Mouse (Mus musculus) lung, postnatal 10 days (tissue): ENCODE data around the gene Eef1akmt1.

Experiments used
- DNase-seq: peaks from one replicate; pipeline ENCODE4 v3.0.0; 2021

Gene Eef1akmt1

GRCm38 (mm10) chr14:57523762-57524161 lies 47.6 kb downstream of the Eef1akmt1 start:
- no peak for DNase-seq

- no peak for DNase-seq
Observed at GRCm38 (mm10) chr14:57517001-57517400, 54.4 kb downstream of the Eef1akmt1 start.

- no peak for DNase-seq
Observed at GRCm38 (mm10) chr14:57515156-57515762, 56.2 kb downstream of the Eef1akmt1 start.

GRCm38 (mm10) chr14:57509554-57509953 lies 61.9 kb downstream of the Eef1akmt1 start:
- peak; percentile 81 for DNase-seq

GRCm38 (mm10) chr14:57503729-57504128 lies 67.7 kb downstream of the Eef1akmt1 start:
- DNase-seq: no peak
